Mouse (Mus musculus) embryonic fibroblast, embryonic 13.5 days (primary cell): ENCODE data around the gene Cfap73.

Experiments
- CTCF ChIP-seq: IDR thresholded peaks from 2 replicates; pipeline ENCODE4 v1.5.1; 2011; ENCODE audit warnings: mild to moderate bottlenecking, control low read depth, low read length, moderate library complexity, borderline replicate concordance; ENCODE audit not compliant: insufficient read depth
- POLR2A ChIP-seq: IDR thresholded peaks from 2 replicates; pipeline ENCODE4 v1.6.1; 2011; ENCODE audit warnings: low read depth, mild to moderate bottlenecking, control low read depth, low read length, moderate library complexity

- no peak for TF ChIP-seq POLR2A
- TF ChIP-seq CTCF, result no peak
Measured at GRCm38 (mm10) chr5:120578504-120579081, 55.4 kb downstream of the Cfap73 start.
